Mouse (Mus musculus): ENCODE measurements at regions not wholly inside any gene's neighbourhood (a gene's known extent, or its start where the extent isn't known, plus 50 kb on each side); places are given as distances from the start of the nearest gene placed in this dataset.

- no peak for TF ChIP-seq CTCF (IDR thresholded peaks at IDR 0.05; ENCODE audit: low read depth, low read length)
- TF ChIP-seq TAL1 (conservative IDR thresholded peaks at IDR 0.05; ENCODE audit: low read depth, low read length): no peak
Observed at GRCm38 (mm10) chr10:44877076-44877663, 189.8 kb upstream of the Prep start.
